Mouse (Mus musculus): ENCODE data around the gene Pde4d. TPM values are rescaled to one million over a fixed set of nuclear protein-coding genes. Genes with fewer than 3 reads are reported as not detected.

Gene Pde4d
- polyA plus RNA-seq, 1 experiment from 2014 or later: 16.7 TPM

GRCm38 (mm10) chr13:109092654-109093053 lies 642.9 kb downstream of the Pde4d start:
- ATAC-seq (replicated peaks; ENCODE audit: low FRiP score): no peak
- H3K4me2 ChIP-seq: no peak overlapping the region
- no peaks in the 10 kb centered on the region for H3K36me3 ChIP-seq
- 86% methylated on average over 3 of the region's 3 CpGs for WGBS
- no peak overlapping the region for H3K9ac ChIP-seq
- H3K4me1 ChIP-seq: no peaks in the 10 kb centered on the region
- no peaks in the 10 kb centered on the region for H3K27me3 ChIP-seq
- H3K4me3 ChIP-seq (replicated peaks): no peak overlapping the region
- no peaks in the 10 kb centered on the region for H3K9me3 ChIP-seq (replicated peaks)
- H3K27ac ChIP-seq: no peak overlapping the region

- Histone ChIP-seq H3K27me3 (no peaks in the 10 kb centered on the region), H3K4me2 (no peak overlapping the region), H3K9ac (no peak overlapping the region), H3K9me3 (replicated peaks) (no peaks in the 10 kb centered on the region), H3K36me3 (no peaks in the 10 kb centered on the region), H3K4me1 (no peaks in the 10 kb centered on the region), H3K4me3 (replicated peaks) (no peak overlapping the region), H3K27ac (no peak overlapping the region)
- 78% methylated on average over 2 of the region's 2 CpGs for WGBS
- no peak for ATAC-seq (replicated peaks; ENCODE audit: low FRiP score)
These were observed 646.9 kb downstream of the Pde4d start for GRCm38 (mm10) chr13:109096654-109097053.

- Histone ChIP-seq H3K9ac (no peak overlapping the region), H3K4me3 (replicated peaks) (peak overlapping the region; percentile 50), H3K4me1 (peaks cover 20% of the 10 kb centered on the region), H3K27me3 (peaks cover 19% of the 10 kb centered on the region), H3K27ac (no peak overlapping the region), H3K9me3 (replicated peaks) (no peaks in the 10 kb centered on the region), H3K36me3 (no peaks in the 10 kb centered on the region), H3K4me2 (peak overlapping the region; percentile 98)
- ATAC-seq (replicated peaks; ENCODE audit: low FRiP score): peak; percentile 84
- 1% methylated on average over 8 of the region's 8 CpGs for WGBS
These were observed 666.2 kb downstream of the Pde4d start for GRCm38 (mm10) chr13:109116004-109116341.

GRCm38 (mm10) chr13:109116342-109117201 lies 666.8 kb downstream of the Pde4d start:
- H3K4me3 ChIP-seq (replicated peaks): peak overlapping the region; percentile 50
- WGBS: under 1% methylated on average over 56 of the region's 63 CpGs
- H3K27ac ChIP-seq: no peak overlapping the region
- H3K9ac ChIP-seq: no peak overlapping the region
- peaks cover 19% of the 10 kb centered on the region for H3K27me3 ChIP-seq
- peak overlapping the region; percentile 98 for H3K4me2 ChIP-seq
- H3K4me1 ChIP-seq: peaks cover 20% of the 10 kb centered on the region
- H3K9me3 ChIP-seq (replicated peaks): no peaks in the 10 kb centered on the region
- ATAC-seq (replicated peaks; ENCODE audit: low FRiP score): peak; percentile 89
- H3K36me3 ChIP-seq: no peaks in the 10 kb centered on the region

DNA sequence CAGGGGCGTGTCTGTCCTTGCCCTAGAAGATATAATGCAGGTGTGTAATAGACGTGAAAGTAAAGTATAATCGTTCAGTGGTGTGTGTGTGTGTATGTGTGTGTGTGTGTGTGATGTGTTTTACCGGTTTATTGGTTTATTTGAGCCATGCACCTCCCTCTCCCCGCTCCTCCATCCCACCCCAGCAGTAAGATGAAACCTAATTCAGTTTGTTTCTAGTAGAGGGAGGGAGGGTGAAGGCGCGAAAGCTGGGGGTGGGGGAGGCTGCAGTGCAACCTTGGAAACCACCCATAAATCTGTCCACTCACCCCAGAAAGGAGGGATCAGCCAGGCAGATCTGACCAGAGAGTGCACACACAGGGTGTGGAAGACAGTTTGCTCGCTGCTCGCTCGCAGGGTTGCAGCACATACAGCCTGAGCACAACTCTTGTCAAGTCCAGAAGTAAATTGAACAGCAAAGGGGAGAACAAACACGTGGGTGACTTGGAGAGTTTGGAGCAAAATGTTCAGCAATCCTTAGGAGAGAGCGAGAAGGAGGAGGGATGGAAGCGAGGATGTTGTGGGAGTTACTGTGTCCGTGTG lies 667.6 kb downstream of the Pde4d start:
- 2% methylated on average over 14 of the region's 14 CpGs for WGBS
- peak overlapping the region; percentile 50 for H3K4me3 ChIP-seq (replicated peaks)
- ATAC-seq (replicated peaks; ENCODE audit: low FRiP score): peak; percentile 92

DNA sequence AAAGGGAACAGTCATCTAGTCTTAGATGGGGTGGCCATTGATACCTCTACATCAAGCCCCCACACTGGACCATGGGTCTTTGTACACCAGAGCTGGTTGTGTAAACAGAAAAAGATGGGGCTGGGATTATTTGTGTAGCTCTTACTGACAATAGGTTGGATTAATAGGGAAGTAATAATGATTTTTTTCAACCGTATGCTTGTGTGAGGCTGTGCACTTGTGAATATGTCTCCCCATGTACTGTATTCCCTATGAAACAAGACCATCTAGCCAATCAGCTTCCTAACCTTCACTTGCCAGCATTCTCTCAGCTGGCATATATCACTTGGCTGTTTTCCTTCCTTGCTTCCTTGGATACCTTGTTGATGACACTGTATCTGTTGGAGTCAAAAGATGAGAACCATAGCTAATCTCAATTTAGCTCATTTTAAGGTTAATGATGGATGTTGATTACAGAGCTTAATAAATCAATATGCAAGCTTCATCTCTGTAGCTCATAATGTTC lies 668.6 kb downstream of the Pde4d start:
- ATAC-seq (replicated peaks; ENCODE audit: low FRiP score): no peak
- Histone ChIP-seq H3K4me3 (replicated peaks) (no peak overlapping the region), H3K36me3 (no peaks in the 10 kb centered on the region), H3K4me2 (no peak overlapping the region), H3K27me3 (peaks cover 19% of the 10 kb centered on the region), H3K9ac (no peak overlapping the region), H3K9me3 (replicated peaks) (no peaks in the 10 kb centered on the region), H3K27ac (no peak overlapping the region), H3K4me1 (peaks cover 20% of the 10 kb centered on the region)
- 85% methylated on average over 1 of the region's 1 CpGs for WGBS

More for the DNA sequence above, 667.6 kb downstream of the Pde4d start:
- peaks cover 19% of the 10 kb centered on the region for H3K27me3 ChIP-seq
- H3K27ac ChIP-seq: no peak overlapping the region
- H3K9ac ChIP-seq: no peak overlapping the region
- H3K36me3 ChIP-seq: no peaks in the 10 kb centered on the region
- no peaks in the 10 kb centered on the region for H3K9me3 ChIP-seq (replicated peaks)
- peak overlapping the region; percentile 98 for H3K4me2 ChIP-seq
- H3K4me1 ChIP-seq: peaks cover 20% of the 10 kb centered on the region

DNA sequence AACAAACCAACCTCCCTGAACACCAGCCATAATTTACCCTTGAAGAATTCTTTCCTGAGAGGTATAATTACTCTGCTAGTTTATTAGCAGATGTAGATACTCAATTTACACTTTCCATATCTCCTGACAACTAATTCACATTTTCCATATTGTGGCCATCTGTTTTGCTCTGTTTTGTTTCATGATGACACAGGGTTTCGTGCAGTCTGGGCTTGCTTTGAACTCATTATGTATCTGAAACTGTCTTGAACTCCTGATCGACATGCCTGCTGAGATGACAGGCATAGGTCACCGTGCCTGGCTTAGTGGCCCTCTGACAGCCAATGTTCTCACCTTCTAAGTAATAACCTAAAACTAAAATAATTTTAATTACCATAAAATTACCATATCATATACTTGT lies 672.1 kb downstream of the Pde4d start:
- no peak overlapping the region for H3K9ac ChIP-seq
- H3K9me3 ChIP-seq (replicated peaks): no peaks in the 10 kb centered on the region
- 66% methylated on average over 3 of the region's 3 CpGs for WGBS
- H3K4me1 ChIP-seq: peaks cover 10% of the 10 kb centered on the region
- no peaks in the 10 kb centered on the region; the same call in 1 of the 2 replicates for H3K27me3 ChIP-seq
- H3K4me3 ChIP-seq (replicated peaks): no peak overlapping the region
- no peak overlapping the region for H3K27ac ChIP-seq
- no peak for ATAC-seq (replicated peaks; ENCODE audit: low FRiP score)
- no peak overlapping the region for H3K4me2 ChIP-seq
- H3K36me3 ChIP-seq: no peaks in the 10 kb centered on the region

DNA sequence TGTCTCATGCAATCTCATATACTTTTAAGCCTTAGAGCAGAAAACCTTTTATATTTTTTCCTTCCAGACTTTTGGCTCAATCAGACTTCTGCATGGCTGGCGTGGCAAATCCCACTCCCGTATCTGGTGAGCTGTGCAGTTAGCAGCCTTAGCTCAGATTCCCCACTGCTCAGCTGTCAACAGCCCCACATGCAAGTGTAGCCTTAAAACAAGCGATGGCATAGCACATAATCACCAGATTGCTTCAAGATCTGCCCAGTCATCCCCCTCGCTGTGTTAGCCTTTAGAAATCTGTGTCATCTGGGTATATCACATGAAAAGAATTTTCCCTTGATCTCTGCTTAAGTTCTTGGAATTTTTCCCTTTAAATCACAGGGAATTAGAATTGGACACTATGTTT lies 686.7 kb downstream of the Pde4d start:
- WGBS: 70% methylated on average over 4 of the region's 4 CpGs
- H3K9me3 ChIP-seq (replicated peaks): no peaks in the 10 kb centered on the region
- no peaks in the 10 kb centered on the region for H3K27me3 ChIP-seq
- no peak overlapping the region for H3K4me3 ChIP-seq (replicated peaks)
- H3K4me2 ChIP-seq: no peak overlapping the region
- no peak overlapping the region for H3K9ac ChIP-seq
- ATAC-seq (replicated peaks; ENCODE audit: low FRiP score): no peak
- no peaks in the 10 kb centered on the region for H3K4me1 ChIP-seq
- no peak overlapping the region for H3K27ac ChIP-seq
- no peaks in the 10 kb centered on the region for H3K36me3 ChIP-seq

- 52% methylated on average over 3 of the region's 3 CpGs for WGBS
- H3K4me3 ChIP-seq (replicated peaks): no peak overlapping the region
- ATAC-seq (replicated peaks; ENCODE audit: low FRiP score): no peak
- no peaks in the 10 kb centered on the region for H3K36me3 ChIP-seq
- no peaks in the 10 kb centered on the region for H3K4me1 ChIP-seq
- H3K27me3 ChIP-seq: no peaks in the 10 kb centered on the region
- no peak overlapping the region for H3K9ac ChIP-seq
- H3K4me2 ChIP-seq: no peak overlapping the region
- H3K9me3 ChIP-seq (replicated peaks): no peaks in the 10 kb centered on the region
- no peak overlapping the region for H3K27ac ChIP-seq
These were observed 709.0 kb downstream of the Pde4d start for GRCm38 (mm10) chr13:109158703-109159102.

GRCm38 (mm10) chr13:109168556-109169334 lies 719.0 kb downstream of the Pde4d start:
- WGBS: 84% methylated on average over 9 of the region's 9 CpGs
- Histone ChIP-seq H3K36me3 (no peaks in the 10 kb centered on the region), H3K4me3 (replicated peaks) (no peak overlapping the region), H3K9ac (no peak overlapping the region), H3K4me2 (no peak overlapping the region), H3K27ac (no peak overlapping the region), H3K4me1 (no peaks in the 10 kb centered on the region), H3K27me3 (no peaks in the 10 kb centered on the region), H3K9me3 (replicated peaks) (no peaks in the 10 kb centered on the region)
- ATAC-seq (replicated peaks; ENCODE audit: low FRiP score): no peak

DNA sequence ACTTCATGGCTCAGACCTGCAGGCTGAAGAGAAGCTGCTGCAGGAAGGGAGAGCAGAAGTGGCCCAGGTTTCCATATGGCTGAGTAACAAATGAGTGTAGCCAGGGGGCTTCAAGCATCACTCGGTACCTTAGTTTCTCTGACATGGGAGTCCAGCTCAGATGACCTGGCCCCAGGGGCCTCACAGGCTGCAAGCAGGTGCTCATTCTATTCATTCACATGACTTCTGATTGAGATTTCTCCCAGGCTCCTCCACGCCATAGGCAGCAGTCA lies 719.5 kb downstream of the Pde4d start:
- no peaks in the 10 kb centered on the region for H3K9me3 ChIP-seq (replicated peaks)

DNA sequence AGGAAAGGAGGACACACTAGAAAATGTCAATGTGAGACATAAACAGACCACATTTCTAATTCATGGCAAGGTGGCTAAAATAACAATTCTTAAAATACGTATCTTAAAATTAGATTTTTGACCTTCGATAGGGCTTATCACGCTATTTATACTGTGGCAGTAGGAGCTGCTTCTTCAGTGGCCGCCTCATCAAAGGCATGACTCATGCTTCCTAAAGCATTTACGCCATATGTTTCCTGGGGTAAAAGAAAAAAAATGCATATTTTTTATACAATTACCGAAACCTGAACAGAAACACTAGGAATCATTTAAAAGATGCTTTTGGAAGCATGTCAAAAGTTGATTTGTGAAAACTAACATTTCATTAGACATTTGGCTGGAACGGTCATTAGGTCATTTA lies 721.9 kb downstream of the Pde4d start:
- Histone ChIP-seq H3K36me3 (no peaks in the 10 kb centered on the region), H3K27ac (no peak overlapping the region), H3K4me1 (no peaks in the 10 kb centered on the region), H3K4me2 (no peak overlapping the region), H3K4me3 (replicated peaks) (no peak overlapping the region), H3K27me3 (no peaks in the 10 kb centered on the region), H3K9ac (no peak overlapping the region), H3K9me3 (replicated peaks) (no peaks in the 10 kb centered on the region)
- 67% methylated on average over 7 of the region's 7 CpGs for WGBS
- ATAC-seq (replicated peaks; ENCODE audit: low FRiP score): no peak

More for the DNA sequence above, 719.5 kb downstream of the Pde4d start:
- Histone ChIP-seq H3K4me3 (replicated peaks) (no peak overlapping the region), H3K36me3 (no peaks in the 10 kb centered on the region), H3K27me3 (no peaks in the 10 kb centered on the region), H3K4me1 (no peaks in the 10 kb centered on the region), H3K27ac (no peak overlapping the region), H3K9ac (no peak overlapping the region), H3K4me2 (no peak overlapping the region)
- 68% methylated on average over 2 of the region's 2 CpGs for WGBS
- no peak for ATAC-seq (replicated peaks; ENCODE audit: low FRiP score)
